Mouse (Mus musculus): Measurements from ENCODE around the gene Fbxw9. TPM values are rescaled to one million over a fixed set of nuclear protein-coding genes. Genes with fewer than 3 reads are reported as not detected.

Fbxw9 gene
- polyA plus RNA-seq, 1 experiment from 2014 or later: 93.5 TPM

DNA sequence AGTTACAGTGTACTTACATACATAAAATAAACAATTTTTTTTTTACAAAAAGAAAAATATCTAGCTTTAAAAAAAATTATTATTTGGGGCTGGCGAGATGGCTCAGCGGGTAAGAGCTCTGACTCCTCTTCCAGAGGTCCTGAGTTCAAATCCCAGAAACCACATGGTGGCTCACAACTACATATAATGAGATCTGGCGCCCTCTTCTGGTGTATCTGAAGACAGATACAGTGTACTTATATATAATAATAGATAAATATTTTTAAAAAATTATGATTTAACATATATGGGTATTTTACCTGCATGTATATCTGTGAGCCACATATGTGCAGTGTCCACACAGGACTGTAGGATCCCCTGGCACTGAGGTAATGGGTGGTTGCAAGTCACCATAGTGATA is 26.4 kb downstream of the Fbxw9 start:
- H3K36me3 ChIP-seq (ENCODE audit: control insufficient read depth, insufficient read depth, low read length): 0 out of 2 replicates have a peak, but pooled peaks cover 4% of the 10 kb centered on the region
- no peak overlapping the region for H3K9ac ChIP-seq (ENCODE audit: low read depth, low read length)
- no peaks in the 10 kb centered on the region for H3K27me3 ChIP-seq (ENCODE audit: control insufficient read depth, insufficient read depth, low read depth, low read length)
- no peak for ATAC-seq
- no peaks in the 10 kb centered on the region for H3K9me3 ChIP-seq (replicated peaks; ENCODE audit: control insufficient read depth, low read length, poor library complexity, severe bottlenecking)
- no peak overlapping the region for H3K4me3 ChIP-seq (ENCODE audit: low read depth, low read length)
- H3K27ac ChIP-seq (ENCODE audit: low read length): no peak overlapping the region
- WGBS: 89% methylated on average over 3 of the region's 3 CpGs
- H3K4me1 ChIP-seq (ENCODE audit: control insufficient read depth, insufficient read depth, low read length): peaks cover 23% of the 10 kb centered on the region
- H3K4me2 ChIP-seq (ENCODE audit: low read length): no peak overlapping the region

DNA sequence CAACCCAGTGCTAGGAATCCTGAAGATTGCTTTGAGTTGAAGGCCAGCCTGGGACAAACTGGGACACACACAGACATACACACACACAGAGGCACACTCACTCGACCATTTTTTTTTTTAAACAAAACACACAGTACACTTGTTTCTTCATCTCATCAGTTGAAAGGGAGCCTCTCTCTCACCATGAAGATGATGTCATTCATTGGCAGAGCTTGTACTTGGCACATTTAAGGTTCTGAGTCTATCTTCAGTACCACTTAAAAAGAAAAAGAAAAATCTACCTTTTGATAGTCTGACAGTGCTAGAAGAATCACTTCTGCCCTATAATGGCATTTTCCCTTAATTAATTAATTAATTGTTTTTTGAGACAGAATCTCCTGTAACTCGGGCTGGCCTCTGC is 28.9 kb downstream of the Fbxw9 start:
- no peak overlapping the region for H3K9ac ChIP-seq (ENCODE audit: low read depth, low read length)
- 85% methylated on average over 2 of the region's 2 CpGs for whole genome bisulfite sequencing

DNA sequence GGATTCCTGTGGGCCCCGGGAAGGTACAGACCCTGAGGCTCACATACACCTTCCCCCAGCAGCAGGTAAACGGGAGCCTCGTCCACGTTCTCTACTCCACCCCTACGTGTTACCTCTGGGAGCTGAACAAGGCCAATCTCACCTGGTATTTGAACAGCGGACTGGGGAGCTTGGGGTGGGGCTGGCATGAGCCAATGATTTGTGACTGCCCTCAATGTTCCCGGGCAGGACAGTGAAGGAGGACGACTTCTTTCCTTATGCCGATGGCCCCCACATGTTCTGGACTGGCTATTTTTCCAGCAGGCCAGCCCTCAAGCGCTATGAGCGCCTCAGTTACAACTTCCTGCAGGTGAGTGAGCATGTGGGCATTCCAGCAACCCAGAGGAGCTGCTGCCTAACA is 31.0 kb downstream of the Fbxw9 start:
- no peak overlapping the region for H3K4me3 ChIP-seq (ENCODE audit: low read depth, low read length)

More for the DNA sequence above, 28.9 kb downstream of the Fbxw9 start:
- H3K4me1 ChIP-seq (ENCODE audit: control insufficient read depth, insufficient read depth, low read length): peaks cover 6% of the 10 kb centered on the region
- no peaks in the 10 kb centered on the region for H3K9me3 ChIP-seq (replicated peaks; ENCODE audit: control insufficient read depth, low read length, poor library complexity, severe bottlenecking)
- H3K4me3 ChIP-seq (ENCODE audit: low read depth, low read length): no peak overlapping the region
- H3K36me3 ChIP-seq (ENCODE audit: control insufficient read depth, insufficient read depth, low read length): 0 out of 2 replicates have a peak, but pooled peaks cover 4% of the 10 kb centered on the region
- no peak overlapping the region for H3K27ac ChIP-seq (ENCODE audit: low read length)
- ATAC-seq: no peak
- H3K4me2 ChIP-seq (ENCODE audit: low read length): no peak overlapping the region
- H3K27me3 ChIP-seq (ENCODE audit: control insufficient read depth, insufficient read depth, low read depth, low read length): no peaks in the 10 kb centered on the region

DNA sequence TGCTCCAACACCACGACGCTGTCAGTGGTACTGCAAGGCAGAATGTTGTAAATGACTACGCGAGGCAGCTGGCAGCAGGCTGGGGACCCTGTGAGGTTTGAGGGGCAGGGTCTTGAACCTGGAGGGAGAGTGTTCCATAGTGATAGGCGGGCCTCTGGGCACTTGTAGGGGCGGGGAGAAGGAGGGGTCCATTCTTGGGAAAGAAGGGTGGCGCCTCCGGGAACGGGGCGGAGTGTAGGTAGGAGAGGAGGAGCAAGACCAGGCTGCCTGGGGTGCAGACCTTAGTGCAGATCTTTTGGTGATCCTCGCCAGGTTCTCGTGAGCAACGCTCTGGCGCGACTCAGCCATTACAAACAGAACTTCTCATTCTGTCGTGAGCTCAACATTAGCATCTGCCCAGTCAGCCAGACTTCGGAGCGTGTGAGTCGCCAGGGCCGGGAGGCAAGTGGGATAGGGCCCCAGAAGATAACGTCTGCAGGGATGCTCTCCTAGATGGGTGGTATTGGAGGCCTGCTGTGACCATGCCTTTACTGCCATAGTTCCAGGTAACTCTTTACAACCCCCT is 31.8 kb downstream of the Fbxw9 start:
- no peaks in the 10 kb centered on the region for H3K27me3 ChIP-seq (ENCODE audit: control insufficient read depth, insufficient read depth, low read depth, low read length)
- H3K4me3 ChIP-seq (ENCODE audit: low read depth, low read length): no peak overlapping the region
- H3K36me3 ChIP-seq (ENCODE audit: control insufficient read depth, insufficient read depth, low read length): peaks cover 5% of the 10 kb centered on the region
- no peak overlapping the region for H3K4me2 ChIP-seq (ENCODE audit: low read length)
- no peak overlapping the region for H3K27ac ChIP-seq (ENCODE audit: low read length)
- ATAC-seq: no peak
- no peaks in the 10 kb centered on the region for H3K4me1 ChIP-seq (ENCODE audit: control insufficient read depth, insufficient read depth, low read length)
- H3K9me3 ChIP-seq (replicated peaks; ENCODE audit: control insufficient read depth, low read length, poor library complexity, severe bottlenecking): no peaks in the 10 kb centered on the region
- no peak overlapping the region for H3K9ac ChIP-seq (ENCODE audit: low read depth, low read length)
- WGBS: 33% methylated on average over 21 of the region's 21 CpGs

More for the DNA sequence above, 31.0 kb downstream of the Fbxw9 start:
- WGBS: 91% methylated on average over 11 of the region's 11 CpGs
- Histone ChIP-seq H3K27ac (ENCODE audit: low read length) (no peak overlapping the region), H3K4me2 (ENCODE audit: low read length) (no peak overlapping the region), H3K36me3 (ENCODE audit: control insufficient read depth, insufficient read depth, low read length) (peaks cover 4% of the 10 kb centered on the region; the same call in 1 of the 2 replicates), H3K27me3 (ENCODE audit: control insufficient read depth, insufficient read depth, low read depth, low read length) (no peaks in the 10 kb centered on the region), H3K4me1 (ENCODE audit: control insufficient read depth, insufficient read depth, low read length) (no peaks in the 10 kb centered on the region), H3K9ac (ENCODE audit: low read depth, low read length) (no peak overlapping the region), H3K9me3 (replicated peaks; ENCODE audit: control insufficient read depth, low read length, poor library complexity, severe bottlenecking) (no peaks in the 10 kb centered on the region)
- no peak for ATAC-seq

DNA sequence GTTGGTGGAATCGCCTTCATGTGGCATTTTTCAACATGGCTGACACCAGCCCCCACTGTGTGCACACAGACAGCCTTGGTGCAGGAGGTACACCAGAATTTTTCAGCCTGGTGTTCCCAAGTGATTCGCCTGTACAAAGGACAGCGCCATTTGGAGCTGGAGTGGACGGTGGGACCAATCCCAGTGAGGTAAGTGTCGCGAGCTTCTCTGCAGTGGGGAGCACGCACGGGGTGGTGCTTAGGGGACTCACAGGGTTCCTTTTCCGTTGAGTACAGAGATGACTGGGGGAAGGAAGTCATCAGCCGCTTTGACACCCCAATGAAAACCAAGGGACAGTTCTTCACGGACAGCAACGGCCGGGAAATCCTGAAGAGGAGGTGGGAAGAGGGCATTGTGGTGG is 35.2 kb downstream of the Fbxw9 start:
- Histone ChIP-seq H3K27me3 (ENCODE audit: control insufficient read depth, insufficient read depth, low read depth, low read length) (no peaks in the 10 kb centered on the region), H3K9ac (ENCODE audit: low read depth, low read length) (no peak overlapping the region), H3K4me1 (ENCODE audit: control insufficient read depth, insufficient read depth, low read length) (no peaks in the 10 kb centered on the region), H3K9me3 (replicated peaks; ENCODE audit: control insufficient read depth, low read length, poor library complexity, severe bottlenecking) (no peaks in the 10 kb centered on the region), H3K4me3 (ENCODE audit: low read depth, low read length) (no peak overlapping the region), H3K36me3 (ENCODE audit: control insufficient read depth, insufficient read depth, low read length) (peaks cover 16% of the 10 kb centered on the region), H3K27ac (ENCODE audit: low read length) (no peak overlapping the region), H3K4me2 (ENCODE audit: low read length) (no peak overlapping the region)
- no peak for ATAC-seq
- WGBS: 94% methylated on average over 13 of the region's 13 CpGs

DNA sequence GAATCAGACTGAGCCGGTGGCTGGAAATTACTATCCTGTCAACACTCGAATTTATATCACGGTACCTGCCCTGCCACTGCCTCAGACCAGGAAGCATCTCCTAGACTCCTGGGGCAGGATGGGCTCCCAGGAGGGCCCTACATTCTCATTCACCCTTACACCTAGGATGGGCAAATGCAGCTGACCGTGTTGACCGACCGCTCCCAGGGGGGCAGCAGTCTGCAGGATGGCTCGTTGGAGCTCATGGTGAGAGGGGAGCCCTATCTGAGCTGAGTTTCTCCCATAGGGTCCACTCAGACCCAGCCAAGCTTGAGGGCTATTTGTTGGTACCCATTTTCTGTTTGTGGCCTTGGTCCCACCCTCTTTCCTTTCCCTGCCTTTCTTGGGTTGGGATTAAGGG is 35.7 kb downstream of the Fbxw9 start:
- Histone ChIP-seq H3K4me1 (ENCODE audit: control insufficient read depth, insufficient read depth, low read length) (no peaks in the 10 kb centered on the region), H3K9me3 (replicated peaks; ENCODE audit: control insufficient read depth, low read length, poor library complexity, severe bottlenecking) (no peaks in the 10 kb centered on the region), H3K36me3 (ENCODE audit: control insufficient read depth, insufficient read depth, low read length) (peaks cover 16% of the 10 kb centered on the region), H3K27me3 (ENCODE audit: control insufficient read depth, insufficient read depth, low read depth, low read length) (no peaks in the 10 kb centered on the region), H3K4me3 (ENCODE audit: low read depth, low read length) (no peak overlapping the region), H3K9ac (ENCODE audit: low read depth, low read length) (no peak overlapping the region), H3K4me2 (ENCODE audit: low read length) (no peak overlapping the region), H3K27ac (ENCODE audit: low read length) (no peak overlapping the region)
- no peak for ATAC-seq
- 96% methylated on average over 7 of the region's 7 CpGs for WGBS

DNA sequence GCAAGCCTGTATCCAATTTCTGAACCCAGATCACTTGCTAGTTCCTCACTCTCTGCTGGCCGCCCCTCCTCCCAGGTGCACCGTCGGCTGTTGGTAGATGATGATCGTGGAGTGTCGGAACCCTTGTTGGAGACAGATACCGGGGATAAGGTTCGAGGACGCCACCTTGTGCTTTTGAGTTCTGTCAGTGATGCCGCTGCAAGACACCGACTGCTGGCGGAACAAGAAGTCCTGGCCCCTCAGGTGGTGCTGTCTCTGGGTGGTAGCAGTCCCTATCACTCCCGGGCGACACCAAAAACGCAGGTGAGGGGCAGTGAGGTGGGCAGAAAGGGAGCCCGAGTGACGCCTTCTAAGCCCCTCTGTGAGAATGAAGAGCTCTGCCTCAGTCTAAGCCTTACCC is 36.3 kb downstream of the Fbxw9 start:
- no peaks in the 10 kb centered on the region for H3K27me3 ChIP-seq (ENCODE audit: control insufficient read depth, insufficient read depth, low read depth, low read length)
- no peak overlapping the region for H3K4me2 ChIP-seq (ENCODE audit: low read length)
- no peak overlapping the region for H3K27ac ChIP-seq (ENCODE audit: low read length)
- H3K4me3 ChIP-seq (ENCODE audit: low read depth, low read length): no peak overlapping the region
- H3K9ac ChIP-seq (ENCODE audit: low read depth, low read length): no peak overlapping the region
- no peaks in the 10 kb centered on the region for H3K9me3 ChIP-seq (replicated peaks; ENCODE audit: control insufficient read depth, low read length, poor library complexity, severe bottlenecking)
- no peaks in the 10 kb centered on the region for H3K4me1 ChIP-seq (ENCODE audit: control insufficient read depth, insufficient read depth, low read length)
- H3K36me3 ChIP-seq (ENCODE audit: control insufficient read depth, insufficient read depth, low read length): peaks cover 16% of the 10 kb centered on the region
- 95% methylated on average over 16 of the region's 16 CpGs for WGBS
- ATAC-seq: no peak

DNA sequence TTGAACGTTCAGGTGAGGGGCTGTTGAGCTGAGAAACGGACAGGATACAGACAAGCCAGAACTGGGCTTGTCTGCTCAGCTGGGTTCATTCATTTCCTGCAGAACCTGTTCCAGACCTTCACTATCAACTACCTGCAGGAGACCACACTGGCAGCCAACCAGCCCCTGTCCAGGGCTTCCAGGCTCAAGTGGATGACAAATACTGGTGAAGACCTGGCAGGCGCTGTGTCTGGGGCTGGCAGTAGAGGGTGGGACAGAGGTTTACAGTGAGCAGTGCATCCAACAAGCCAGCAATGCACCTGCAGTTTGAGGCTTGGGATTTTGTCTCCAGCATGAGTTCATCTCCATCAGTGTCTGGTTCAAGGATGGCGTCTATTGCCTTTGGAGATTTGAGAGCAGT is 37.0 kb downstream of the Fbxw9 start:
- 95% methylated on average over 4 of the region's 4 CpGs for WGBS

DNA sequence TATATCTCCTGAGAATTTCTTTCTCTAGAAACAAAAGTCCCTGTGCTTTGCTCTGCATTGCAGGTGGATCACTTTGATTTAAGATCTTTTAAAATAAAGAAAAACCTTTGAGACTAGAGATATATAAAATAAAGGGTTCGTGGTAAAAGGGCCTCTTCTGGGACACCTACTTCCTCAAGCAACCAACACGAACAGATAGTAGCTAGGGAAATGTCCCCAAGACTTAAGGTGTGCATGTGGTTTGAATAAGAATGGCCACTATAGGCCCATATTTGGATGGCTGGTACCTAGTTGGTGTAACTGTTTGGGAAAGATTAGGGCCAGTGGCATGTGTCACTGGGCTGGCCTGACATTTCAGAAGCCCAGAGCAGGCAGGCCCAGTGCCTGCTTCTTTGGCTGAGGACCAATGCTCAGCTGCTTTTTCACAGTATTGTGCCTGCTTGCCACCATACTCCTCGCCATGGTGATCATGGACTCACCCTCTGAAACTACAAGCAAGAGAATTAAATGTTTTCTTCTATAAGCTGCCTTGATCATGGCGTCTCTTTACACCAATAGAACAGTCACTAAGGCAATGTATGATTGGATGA is 40.3 kb downstream of the Fbxw9 start:
- Histone ChIP-seq H3K4me1 (ENCODE audit: control insufficient read depth, insufficient read depth, low read length) (no peaks in the 10 kb centered on the region), H3K36me3 (ENCODE audit: control insufficient read depth, insufficient read depth, low read length) (peaks cover 16% of the 10 kb centered on the region), H3K27me3 (ENCODE audit: control insufficient read depth, insufficient read depth, low read depth, low read length) (no peaks in the 10 kb centered on the region), H3K9me3 (replicated peaks; ENCODE audit: control insufficient read depth, low read length, poor library complexity, severe bottlenecking) (no peaks in the 10 kb centered on the region), H3K27ac (ENCODE audit: low read length) (no peak overlapping the region), H3K9ac (ENCODE audit: low read depth, low read length) (no peak overlapping the region), H3K4me2 (ENCODE audit: low read length) (no peak overlapping the region), H3K4me3 (ENCODE audit: low read depth, low read length) (no peak overlapping the region)
- ATAC-seq: no peak
- 85% methylated on average over 4 of the region's 4 CpGs for WGBS

More for the DNA sequence above, 37.0 kb downstream of the Fbxw9 start:
- Histone ChIP-seq H3K9me3 (replicated peaks; ENCODE audit: control insufficient read depth, low read length, poor library complexity, severe bottlenecking) (no peaks in the 10 kb centered on the region), H3K4me3 (ENCODE audit: low read depth, low read length) (no peak overlapping the region), H3K27ac (ENCODE audit: low read length) (no peak overlapping the region), H3K27me3 (ENCODE audit: control insufficient read depth, insufficient read depth, low read depth, low read length) (no peaks in the 10 kb centered on the region), H3K36me3 (ENCODE audit: control insufficient read depth, insufficient read depth, low read length) (peaks cover 16% of the 10 kb centered on the region), H3K4me1 (ENCODE audit: control insufficient read depth, insufficient read depth, low read length) (no peaks in the 10 kb centered on the region), H3K4me2 (ENCODE audit: low read length) (no peak overlapping the region), H3K9ac (ENCODE audit: low read depth, low read length) (no peak overlapping the region)
- no peak for ATAC-seq
